Mouse (Mus musculus) midbrain, postnatal 0 days (tissue): ENCODE results near the gene Clec4d. TPM values are rescaled to one million over a fixed set of nuclear protein-coding genes. Genes with fewer than 3 reads are reported as not detected.
"Not testable (repeated sequence)": the region's sequence is repeated elsewhere in the genome, so short reads cannot be mapped to it uniquely, and the experiment has no call there.

ENCODE experiments used
- ATAC-seq: fragments of 200-750 bp; cut with Nextera tagmentation; 2 replicates; pipeline ENCODE4 v1.8.0; 2017; ENCODE audit warnings: moderate number of reproducible peaks, mild to moderate bottlenecking, moderate TSS enrichment, moderate library complexity; ENCODE audit not compliant: low FRiP score
- DNase-seq: peaks from one replicate; pipeline ENCODE4 v3.0.0-alpha.2; 2015; ENCODE audit warnings: low spot score
- H3K27ac ChIP-seq: fragments of 300-500 bp; sonication (generic); 2 replicates; pipeline ENCODE4 v1.5.1; 2014; ENCODE audit warnings: low read depth, mild to moderate bottlenecking, low read length, mixed read lengths
- H3K27me3 ChIP-seq: fragments of 300-500 bp; sonication (generic); 2 replicates; pipeline ENCODE4 v1.6.1; 2014; ENCODE audit warnings: low read length, control low read depth, mixed read lengths; ENCODE audit not compliant: insufficient read depth
- H3K36me3 ChIP-seq: fragments of 300-500 bp; sonication (generic); 2 replicates; pipeline ENCODE4 v1.6.1; 2014; ENCODE audit warnings: low read length, control low read depth, mixed read lengths; ENCODE audit not compliant: insufficient read depth
- H3K4me1 ChIP-seq: fragments of 300-500 bp; sonication (generic); 2 replicates; pipeline ENCODE4 v1.6.1; 2014; ENCODE audit warnings: mild to moderate bottlenecking, control low read depth, antibody characterized with exemption, low read length, mixed read lengths; ENCODE audit not compliant: insufficient read depth
- H3K4me2 ChIP-seq: fragments of 300-500 bp; sonication (generic); 2 replicates; pipeline ENCODE4 v1.6.1; 2014; ENCODE audit warnings: low read depth, mild to moderate bottlenecking, low read length, mixed read lengths; ENCODE audit not compliant: poor library complexity, severe bottlenecking
- H3K4me3 ChIP-seq: fragments of 300-500 bp; sonication (generic); 2 replicates; pipeline ENCODE4 v1.5.1; 2014; ENCODE audit warnings: low read depth, mild to moderate bottlenecking, low read length, moderate library complexity
- H3K9ac ChIP-seq: fragments of 300-500 bp; sonication (generic); replicated peaks from 2 replicates; pipeline ENCODE4 v1.6.1; 2014; ENCODE audit warnings: mild to moderate bottlenecking, low read length, moderate library complexity, mixed read lengths; ENCODE audit not compliant: poor library complexity, severe bottlenecking
- H3K9me3 ChIP-seq: fragments of 300-500 bp; sonication (generic); 2 replicates; pipeline ENCODE4 v1.6.1; 2016; ENCODE audit warnings: low read length, control low read depth
- CTCF ChIP-seq: IDR thresholded peaks from 2 replicates; pipeline ENCODE4 v1.5.1; 2016; ENCODE audit warnings: antibody characterized with exemption, mild to moderate bottlenecking
- WGBS: fragments of 180-500 bp; shearing (Covaris S2); extraction: QIAGEN DNeasy Blood & Tissue Kit; methylation state at CpG from one replicate; pipeline ENCODE4 v1.1.7; 2014; 5-methylcytosine and 5-hydroxymethylcytosine counted together
- polyA plus RNA-seq: library from polyadenylated mRNA; unstranded; fragments of >200 nt; fragmentation: Nextera tagmentation; extraction: Ambion mirVana; gene quantifications from 2 replicates; pipeline ENCODE4 v1.2.1, GENCODE M21; 2015
- total RNA-seq: library from RNA; depleted of rRNA; stranded (reverse); fragments of >200 nt; gene quantifications from 2 replicates; pipeline ENCODE4 v1.2.3, GENCODE M21; 2014

Gene Clec4d
- total and polyA plus RNA-seq, 2 experiments from 2014 or later = not detected

DNA sequence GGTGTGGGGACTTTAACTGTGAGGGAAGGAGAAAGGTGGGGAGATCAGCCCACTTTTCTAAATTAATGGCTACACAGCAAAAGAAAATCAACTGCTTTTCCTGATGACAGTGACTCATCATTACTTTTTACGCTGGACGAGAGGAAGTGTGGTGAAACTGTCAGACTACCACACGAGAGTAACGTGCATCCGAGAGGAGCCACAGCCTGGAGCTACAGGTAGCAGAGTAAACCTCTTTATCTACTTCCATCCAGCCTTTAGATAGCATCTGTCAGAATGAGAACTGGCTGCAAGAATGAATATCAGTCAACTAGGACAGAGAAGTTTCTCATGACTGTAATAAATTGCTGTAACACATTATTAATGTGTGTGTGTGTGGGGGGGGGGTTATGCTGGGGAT lies 5.0 kb downstream of the Clec4d start:
- Histone ChIP-seq H3K4me3 (no peak overlapping the region), H3K27ac (no peak overlapping the region), H3K4me2 (no peak overlapping the region), H3K4me1 (no peaks in the 10 kb centered on the region), H3K27me3 (no peaks in the 10 kb centered on the region), H3K9me3 (no peaks in the 10 kb centered on the region), H3K36me3 (no peaks in the 10 kb centered on the region), H3K9ac (no peak overlapping the region)
- no peak for DNase-seq
- TF ChIP-seq CTCF = no peak
- ATAC-seq = no peak
- 92% methylated on average over 5 of the region's 5 CpGs for WGBS

DNA sequence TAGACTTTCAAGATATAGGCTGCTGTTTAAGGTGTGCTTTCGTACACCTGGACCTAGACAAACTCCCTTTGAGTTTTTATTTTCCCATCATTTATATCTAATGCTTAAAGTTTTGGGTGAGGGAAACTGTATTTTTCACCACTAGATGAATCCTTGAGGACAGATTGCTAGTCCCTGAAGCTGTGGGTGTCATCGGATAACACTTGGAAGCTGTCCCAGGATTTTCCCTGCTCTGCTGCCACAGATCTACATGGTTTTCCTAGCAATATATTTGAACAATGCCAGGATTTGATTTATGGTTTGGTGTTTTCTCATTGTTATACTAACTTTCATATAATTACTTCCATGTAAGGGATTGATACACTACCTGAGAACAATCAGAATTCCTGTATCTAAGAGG lies 17.5 kb downstream of the Clec4d start:
- no peak for TF ChIP-seq CTCF
- Histone ChIP-seq H3K36me3 (no peaks in the 10 kb centered on the region), H3K4me3 (no peak overlapping the region), H3K27me3 (no peaks in the 10 kb centered on the region), H3K4me1 (no peaks in the 10 kb centered on the region), H3K4me2 (no peak overlapping the region), H3K27ac (no peak overlapping the region), H3K9ac (no peak overlapping the region), H3K9me3 (no peaks in the 10 kb centered on the region)
- ATAC-seq (no peak), DNase-seq (no peak)
- 89% methylated on average over 2 of the region's 2 CpGs for WGBS

GRCm38 (mm10) chr6:123286311-123286710 lies 24.4 kb downstream of the Clec4d start:
- WGBS = 91% methylated on average over 2 of the region's 2 CpGs
- H3K36me3 ChIP-seq = no peaks in the 10 kb centered on the region
- no peak overlapping the region for H3K4me2 ChIP-seq
- no peaks in the 10 kb centered on the region for H3K27me3 ChIP-seq
- no peaks in the 10 kb centered on the region for H3K9me3 ChIP-seq
- no peaks in the 10 kb centered on the region for H3K4me1 ChIP-seq
- H3K9ac ChIP-seq = no peak overlapping the region
- no peak overlapping the region for H3K4me3 ChIP-seq
- TF ChIP-seq CTCF = no peak
- no peak for DNase-seq
- no peak for ATAC-seq
- H3K27ac ChIP-seq = no peak overlapping the region

DNA sequence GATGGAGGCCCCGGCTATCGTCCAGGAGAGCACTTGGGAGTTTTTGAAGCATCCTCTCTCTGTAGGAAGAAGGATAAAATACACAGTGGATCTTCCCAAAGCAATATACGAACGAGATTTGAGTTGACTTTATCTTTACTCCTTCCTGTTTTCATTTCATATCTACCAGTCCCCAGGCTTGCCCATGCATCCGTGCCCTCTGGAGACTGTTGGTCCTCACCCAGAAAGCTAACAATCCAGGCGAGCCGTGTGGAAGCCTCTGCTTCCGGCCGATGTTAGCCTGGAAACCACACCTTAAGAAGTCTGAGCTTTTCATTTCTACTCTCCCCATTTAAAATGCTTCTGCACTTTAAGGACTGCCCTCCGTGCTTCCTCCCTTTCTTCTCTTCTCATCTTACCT lies 27.0 kb downstream of the Clec4d start:
- no peaks in the 10 kb centered on the region for H3K4me1 ChIP-seq
- H3K36me3 ChIP-seq = no peaks in the 10 kb centered on the region
- no peaks in the 10 kb centered on the region for H3K27me3 ChIP-seq
- H3K4me2 ChIP-seq = no peak overlapping the region
- no peak overlapping the region for H3K4me3 ChIP-seq
- no peak for TF ChIP-seq CTCF
- no peaks in the 10 kb centered on the region for H3K9me3 ChIP-seq
- DNase-seq (no peak), ATAC-seq (no peak)
- H3K9ac ChIP-seq = no peak overlapping the region
- H3K27ac ChIP-seq = no peak overlapping the region
- WGBS = 87% methylated on average over 10 of the region's 10 CpGs

GRCm38 (mm10) chr6:123289753-123290152 lies 27.8 kb downstream of the Clec4d start, which contains the start of gene Clec4e:
Clec4e (minus strand) TSS chr6:123289870.
- Histone ChIP-seq H3K4me1 (no peaks in the 10 kb centered on the region), H3K27me3 (no peaks in the 10 kb centered on the region), H3K27ac (no peak within 1 kb of the TSS), H3K9ac (no peak within 1 kb of the TSS), H3K4me2 (no peak within 1 kb of the TSS), H3K9me3 (no peaks in the 10 kb centered on the region), H3K4me3 (no peak within 1 kb of the TSS), H3K36me3 (no peaks in the 10 kb centered on the region)
- ATAC-seq (no peak), DNase-seq (no peak)
- WGBS = 88% methylated on average over 4 of the region's 4 CpGs
- no peak for TF ChIP-seq CTCF

DNA sequence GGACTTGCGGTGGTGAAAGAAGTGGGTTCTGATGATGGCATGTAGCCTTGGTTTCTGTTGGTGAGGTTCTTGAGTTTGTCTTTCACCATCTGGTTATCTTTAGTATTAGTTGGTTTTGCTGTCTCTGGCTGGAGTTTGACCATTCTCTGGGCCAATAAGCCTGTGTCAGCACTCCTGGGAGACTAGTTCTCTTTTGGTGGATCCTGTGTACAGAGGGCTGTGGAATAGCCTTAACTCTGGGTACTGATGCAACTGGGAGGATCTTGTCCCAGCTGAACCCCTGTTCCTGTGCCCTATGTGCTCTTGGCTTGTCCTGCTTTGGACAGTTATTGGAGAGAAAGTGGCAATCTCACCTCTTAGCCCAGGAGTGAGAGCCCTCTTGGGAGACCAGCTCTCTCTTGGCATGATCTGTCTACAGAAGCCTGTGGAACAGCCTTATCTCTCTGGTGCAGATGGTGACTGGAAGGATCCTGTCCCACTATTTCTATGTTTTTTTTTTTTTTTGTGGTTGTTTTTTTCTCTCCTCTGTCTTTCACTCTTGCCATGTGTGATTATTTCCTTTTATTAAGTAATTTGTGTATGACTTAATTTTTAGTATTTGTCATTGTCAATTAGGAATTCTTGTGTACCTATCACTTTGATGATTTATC lies 31.0 kb downstream of the Clec4d start:
- no peak overlapping the region for H3K27ac ChIP-seq
- DNase-seq (no peak), ATAC-seq (no peak)
- TF ChIP-seq CTCF = no peak
- no peak overlapping the region for H3K9ac ChIP-seq
- no peaks in the 10 kb centered on the region for H3K36me3 ChIP-seq
- no peak overlapping the region for H3K4me2 ChIP-seq
- WGBS = 100% methylated on average over 1 of the region's 1 CpGs
- H3K4me3 ChIP-seq = no peak overlapping the region
- no peaks in the 10 kb centered on the region for H3K4me1 ChIP-seq
- no peaks in the 10 kb centered on the region for H3K27me3 ChIP-seq
- no peaks in the 10 kb centered on the region for H3K9me3 ChIP-seq

DNA sequence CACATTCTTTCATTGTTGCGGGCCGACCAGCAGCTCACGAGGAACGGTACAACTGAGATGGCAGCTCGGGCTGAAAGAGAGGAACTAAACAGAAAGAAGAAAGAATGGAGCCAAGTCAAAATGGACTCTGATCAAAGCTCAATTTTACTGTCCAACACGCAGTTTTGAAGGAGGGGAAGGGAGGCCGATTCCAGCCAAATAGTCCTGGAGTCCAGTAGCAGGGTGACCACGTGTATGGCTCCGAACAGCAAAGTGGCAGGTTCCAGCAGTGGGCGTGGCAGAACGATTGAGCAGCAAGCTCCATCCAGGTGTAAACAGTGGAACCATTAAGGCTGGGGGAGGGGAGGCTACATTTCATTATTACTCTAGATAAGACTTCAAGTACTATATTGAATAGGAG lies 31.6 kb downstream of the Clec4d start:
- H3K36me3 ChIP-seq, H3K4me1 ChIP-seq, H3K27ac ChIP-seq, H3K27me3 ChIP-seq, H3K9me3 ChIP-seq, H3K9ac ChIP-seq, H3K4me3 ChIP-seq, ATAC-seq, DNase-seq, H3K4me2 ChIP-seq: not testable (repeated sequence)
- WGBS = 93% methylated on average over 11 of the region's 11 CpGs
